Mouse (Mus musculus) stomach, postnatal 0 days (tissue): ENCODE measurements around the gene Rad51c.

Experiments
- CTCF ChIP-seq: IDR thresholded peaks from 2 replicates; pipeline ENCODE4 v1.5.1; 2016; ENCODE audit warnings: antibody characterized with exemption, low read depth, mild to moderate bottlenecking, moderate library complexity
- EP300 ChIP-seq: optimal IDR thresholded peaks from 2 replicates; pipeline ENCODE3; 2016; ENCODE audit warnings: antibody characterized with exemption

GRCm38 (mm10) chr11:87454035-87454690, 49.4 kb upstream of the Rad51c start:
- TF ChIP-seq CTCF (no peak), EP300 (no peak)
